Mouse (Mus musculus) forebrain, postnatal 0 days (tissue): Measurements from ENCODE around the gene Gm28308. TPM values are rescaled to one million over a fixed set of nuclear protein-coding genes. Genes with fewer than 3 reads are reported as not detected.

ENCODE experiments used
- ATAC-seq: fragments of 200-750 bp; cut with Nextera tagmentation; 2 replicates; pipeline ENCODE4 v1.8.0; 2017; ENCODE audit warnings: mild to moderate bottlenecking, moderate library complexity
- DNase-seq: peaks from one replicate; pipeline ENCODE4 v3.0.0-alpha.2; 2015
- H3K27ac ChIP-seq: fragments of 300-500 bp; sonication (generic); 2 replicates; pipeline ENCODE4 v1.5.1; 2014; ENCODE audit warnings: low read depth, mild to moderate bottlenecking, antibody characterized with exemption, low read length, moderate library complexity, mixed read lengths
- H3K27me3 ChIP-seq: fragments of 300-500 bp; sonication (generic); 2 replicates; pipeline ENCODE4 v1.6.1; 2014; ENCODE audit warnings: mild to moderate bottlenecking, low read length, mixed read lengths; ENCODE audit not compliant: insufficient read depth
- H3K36me3 ChIP-seq: fragments of 300-500 bp; sonication (generic); 2 replicates; pipeline ENCODE4 v1.6.1; 2014; ENCODE audit warnings: mild to moderate bottlenecking, moderate library complexity; ENCODE audit not compliant: insufficient read depth
- H3K4me1 ChIP-seq: fragments of 300-500 bp; sonication (generic); 2 replicates; pipeline ENCODE4 v1.6.1; 2014; ENCODE audit warnings: antibody characterized with exemption; ENCODE audit not compliant: insufficient read depth
- H3K4me2 ChIP-seq: fragments of 300-500 bp; sonication (generic); 2 replicates; pipeline ENCODE4 v1.6.1; 2014; ENCODE audit warnings: low read depth, mild to moderate bottlenecking, moderate library complexity
- H3K4me3 ChIP-seq: fragments of 300-500 bp; sonication (generic); 2 replicates; pipeline ENCODE4 v1.5.1; 2014; ENCODE audit warnings: low read depth, low read length, mixed read lengths
- H3K9ac ChIP-seq: fragments of 300-500 bp; sonication (generic); 2 replicates; pipeline ENCODE4 v1.6.1; 2014; ENCODE audit warnings: mild to moderate bottlenecking
- H3K9me3 ChIP-seq: fragments of 300-500 bp; sonication (generic); 2 replicates; pipeline ENCODE4 v1.6.1; 2016; ENCODE audit warnings: low read length
- CTCF ChIP-seq: sonication (generic); IDR thresholded peaks from 2 replicates; pipeline ENCODE4 v1.5.1; 2016; ENCODE audit warnings: antibody characterized with exemption, control low read depth, low read depth
- WGBS: fragments of 180-500 bp; shearing (Covaris S2); extraction: QIAGEN DNeasy Blood & Tissue Kit; methylation state at CpG from one replicate; pipeline ENCODE4 v1.1.7; 2014; 5-methylcytosine and 5-hydroxymethylcytosine counted together
- polyA plus RNA-seq: library from polyadenylated mRNA; unstranded; fragments of >200 nt; fragmentation: Nextera tagmentation; extraction: Ambion mirVana; gene quantifications from 2 replicates; pipeline ENCODE4 v1.2.1, GENCODE M21; 2015
- total RNA-seq: library from RNA; depleted of rRNA; stranded (reverse); fragments of >200 nt; gene quantifications from 2 replicates; pipeline ENCODE4 v1.2.3, GENCODE M21; 2014

Gene Gm28308
- total and polyA plus RNA-seq, 2 experiments from 2014 or later = not detected

DNA sequence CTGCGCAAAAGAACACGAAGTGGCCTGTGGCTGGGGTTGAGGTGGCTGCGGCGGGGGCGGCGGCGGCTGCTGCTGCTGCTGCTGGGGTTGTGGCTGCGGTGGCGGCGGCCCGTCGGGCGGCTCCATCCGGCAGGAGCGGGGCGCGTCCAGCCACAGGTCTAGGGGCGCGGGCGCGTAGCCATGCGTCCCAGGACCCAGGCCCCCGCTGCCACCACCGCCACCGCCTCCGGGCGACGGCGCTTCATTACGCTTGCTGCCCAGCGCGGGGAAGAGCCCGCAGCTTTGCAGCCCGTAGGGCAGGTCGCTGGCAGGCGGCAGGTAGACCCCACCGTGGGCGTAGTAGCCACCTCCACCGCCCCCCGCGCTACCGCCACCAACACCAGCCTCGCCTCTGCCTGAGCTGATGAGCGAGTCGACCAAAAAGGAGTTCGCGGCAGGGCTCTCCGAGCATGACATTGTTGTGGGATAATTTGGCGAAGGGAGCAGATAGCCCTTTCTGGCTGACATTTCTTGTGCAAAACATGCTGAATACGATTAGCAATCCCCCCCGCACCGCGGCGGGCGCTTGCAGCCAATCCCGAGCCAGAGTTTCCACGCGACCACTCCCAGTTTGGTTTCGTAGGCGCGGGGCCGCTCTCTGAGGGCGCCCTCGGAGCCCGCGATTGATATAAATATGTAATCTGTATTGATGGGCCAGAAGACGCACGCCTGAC is 21.4 kb upstream of the Gm28308 start:
- Histone ChIP-seq H3K36me3 (no peaks in the 10 kb centered on the region), H3K4me2 (no peak overlapping the region), H3K27ac (no peak overlapping the region), H3K9me3 (no peaks in the 10 kb centered on the region), H3K4me3 (no peak overlapping the region), H3K4me1 (no peaks in the 10 kb centered on the region), H3K9ac (no peak overlapping the region), H3K27me3 (peaks cover 96% of the 10 kb centered on the region)
- no peak for TF ChIP-seq CTCF
- ATAC-seq (no peak), DNase-seq (no peak)
- 2% methylated on average over 61 of the region's 68 CpGs for WGBS

DNA sequence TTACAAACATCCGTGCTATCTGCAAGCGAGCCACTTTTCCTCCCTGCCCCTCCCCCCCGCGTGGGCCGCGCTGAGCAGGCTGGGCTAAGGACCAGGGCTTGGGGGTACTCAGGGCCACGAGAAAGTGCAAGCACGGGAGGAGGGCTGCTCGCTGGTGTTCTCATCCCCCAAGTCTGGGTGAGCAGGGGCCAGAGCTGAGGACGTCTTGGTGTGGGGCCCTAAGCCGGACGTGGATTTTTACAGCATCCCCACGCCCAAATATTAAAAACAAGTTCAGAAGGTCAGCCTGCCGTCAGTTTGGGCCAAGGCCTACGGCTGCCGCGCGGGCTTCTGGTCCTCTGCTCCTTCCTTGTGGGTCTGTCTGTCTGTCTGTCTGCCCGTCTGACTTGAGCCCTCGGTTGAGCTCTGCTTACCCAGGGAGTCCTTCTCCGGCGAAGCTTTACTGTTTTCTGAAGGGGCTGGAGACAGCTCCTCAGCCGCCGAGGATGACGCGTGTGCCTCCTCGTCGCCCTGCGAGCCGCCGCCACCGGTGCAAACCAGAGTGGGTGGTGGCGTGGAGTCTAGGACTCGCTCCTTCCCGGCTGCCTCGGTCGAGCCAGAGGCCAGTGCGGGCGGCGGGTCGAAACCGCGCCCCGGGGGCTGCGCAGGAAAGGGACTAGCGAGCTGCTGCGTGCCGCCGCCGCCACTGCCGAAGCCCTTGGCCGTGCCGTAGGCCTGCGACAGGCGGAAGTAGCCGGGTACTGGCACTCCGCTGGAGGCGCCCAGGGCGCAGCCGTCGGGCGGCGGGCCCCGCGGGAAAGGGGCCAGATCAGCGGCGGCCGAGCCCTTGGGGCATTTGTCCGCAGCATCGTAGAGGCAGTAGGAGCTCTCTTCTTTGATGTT is 20.6 kb upstream of the Gm28308 start:
- no peak overlapping the region for H3K4me3 ChIP-seq
- no peak for ATAC-seq
- H3K9me3 ChIP-seq = no peaks in the 10 kb centered on the region
- H3K27ac ChIP-seq = no peak overlapping the region
- H3K4me1 ChIP-seq = no peaks in the 10 kb centered on the region
- no peak overlapping the region for H3K9ac ChIP-seq
- no peak for DNase-seq
- peaks cover 96% of the 10 kb centered on the region for H3K27me3 ChIP-seq
- no peaks in the 10 kb centered on the region for H3K36me3 ChIP-seq
- 3% methylated on average over 69 of the region's 70 CpGs for WGBS
- TF ChIP-seq CTCF = no peak
- H3K4me2 ChIP-seq = no peak overlapping the region

DNA sequence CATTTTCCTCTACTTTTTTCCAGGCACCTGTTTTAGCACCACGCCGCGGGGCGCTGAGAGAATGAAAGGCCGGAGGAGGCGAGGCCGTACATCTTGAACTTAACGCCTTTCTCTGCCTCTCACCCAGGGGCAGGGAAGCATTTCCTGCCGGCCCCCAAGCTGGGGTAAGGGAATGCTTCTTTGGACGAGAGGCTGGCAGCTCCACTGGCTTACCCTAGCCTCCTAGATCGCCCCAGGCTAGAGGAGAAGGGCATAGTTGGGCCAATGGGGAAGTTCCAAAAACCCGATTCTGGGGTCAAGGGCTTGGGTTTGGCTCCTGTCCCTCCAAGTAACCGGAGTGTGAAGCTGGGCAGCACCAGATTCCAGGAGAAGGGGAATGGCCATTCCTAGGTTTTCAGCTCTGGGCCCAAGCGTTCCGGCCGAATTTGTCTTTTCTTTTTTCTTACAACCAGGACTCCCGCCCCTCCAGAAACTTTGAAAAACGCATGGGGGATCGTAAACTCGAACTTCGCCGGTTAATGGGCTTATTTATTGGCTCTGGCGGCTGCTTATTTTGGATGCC is 19.9 kb upstream of the Gm28308 start:
- H3K36me3 ChIP-seq = no peaks in the 10 kb centered on the region
- TF ChIP-seq CTCF = no peak
- no peak overlapping the region for H3K27ac ChIP-seq
- WGBS = 3% methylated on average over 23 of the region's 23 CpGs
- H3K9me3 ChIP-seq = no peaks in the 10 kb centered on the region
- DNase-seq (no peak), ATAC-seq (no peak)
- H3K27me3 ChIP-seq = peaks cover 95% of the 10 kb centered on the region
- no peaks in the 10 kb centered on the region for H3K4me1 ChIP-seq
- no peak overlapping the region for H3K4me2 ChIP-seq
- H3K4me3 ChIP-seq = no peak overlapping the region
- H3K9ac ChIP-seq = no peak overlapping the region

DNA sequence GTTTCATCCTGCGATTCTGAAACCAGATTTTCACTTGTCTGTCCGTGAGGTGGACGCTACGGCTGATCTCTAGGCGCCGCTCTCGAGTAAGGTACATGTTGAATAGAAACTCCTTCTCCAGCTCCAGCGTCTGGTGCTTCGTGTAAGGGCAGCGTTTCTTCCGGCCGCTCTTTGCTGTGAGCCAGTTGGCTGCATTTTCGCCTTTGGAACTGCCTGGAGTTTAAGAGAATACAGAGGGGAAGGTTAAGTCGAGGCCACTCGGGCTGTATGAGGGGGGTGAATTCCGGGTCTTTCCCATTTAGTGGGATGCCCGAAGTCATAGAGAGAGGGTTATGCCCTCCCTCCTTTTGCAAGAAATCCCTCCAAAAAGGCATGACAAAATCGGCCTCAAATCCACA is 19.4 kb upstream of the Gm28308 start:
- H3K4me3 ChIP-seq = no peak overlapping the region
- WGBS = 2% methylated on average over 18 of the region's 18 CpGs
- H3K27ac ChIP-seq = no peak overlapping the region
- no peak for ATAC-seq
- H3K4me2 ChIP-seq = no peak overlapping the region
- H3K9me3 ChIP-seq = no peaks in the 10 kb centered on the region
- DNase-seq = no peak
- no peak for TF ChIP-seq CTCF
- peaks cover 94% of the 10 kb centered on the region for H3K27me3 ChIP-seq
- H3K9ac ChIP-seq = no peak overlapping the region
- no peaks in the 10 kb centered on the region for H3K4me1 ChIP-seq
- no peaks in the 10 kb centered on the region for H3K36me3 ChIP-seq

DNA sequence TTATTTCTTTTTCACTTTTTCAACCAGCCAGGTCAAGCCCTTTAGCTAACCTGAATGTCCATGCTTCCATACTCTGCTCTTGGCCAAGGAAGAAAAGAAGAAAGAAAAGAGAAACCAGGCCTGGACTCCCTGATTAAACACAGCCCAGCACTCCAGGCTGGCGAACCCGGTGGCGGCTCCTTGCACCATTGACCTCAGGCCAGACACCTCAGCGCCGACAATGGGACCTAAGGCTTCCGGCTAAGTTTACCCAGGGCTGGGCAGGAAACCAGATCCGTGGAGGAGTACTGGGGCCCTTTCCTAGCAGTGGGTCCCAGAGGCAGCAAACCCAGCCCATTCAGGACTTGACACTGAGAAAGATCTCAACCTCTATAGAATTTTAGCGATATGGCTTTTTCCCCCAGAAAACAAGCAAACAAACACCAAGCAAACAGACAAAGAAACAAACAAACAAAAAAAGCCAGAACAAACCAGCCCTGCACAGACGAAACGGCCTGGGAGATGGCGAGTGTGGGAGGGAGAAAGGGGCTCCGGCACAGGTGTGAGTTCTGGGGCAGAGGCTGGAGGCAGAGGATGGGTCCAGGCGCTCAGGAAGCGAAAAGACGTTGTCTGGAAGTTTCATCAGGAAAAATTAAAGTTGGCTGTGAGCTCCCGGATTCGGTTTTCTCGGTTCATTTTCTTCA is 18.9 kb upstream of the Gm28308 start:
- no peaks in the 10 kb centered on the region for H3K36me3 ChIP-seq
- peaks cover 94% of the 10 kb centered on the region for H3K27me3 ChIP-seq
- ATAC-seq (no peak), DNase-seq (no peak)
- no peaks in the 10 kb centered on the region for H3K9me3 ChIP-seq
- H3K4me3 ChIP-seq = no peak overlapping the region
- H3K9ac ChIP-seq = no peak overlapping the region
- TF ChIP-seq CTCF = no peak
- H3K4me2 ChIP-seq = no peak overlapping the region
- H3K27ac ChIP-seq = no peak overlapping the region
- no peaks in the 10 kb centered on the region for H3K4me1 ChIP-seq
- 2% methylated on average over 18 of the region's 18 CpGs for WGBS

DNA sequence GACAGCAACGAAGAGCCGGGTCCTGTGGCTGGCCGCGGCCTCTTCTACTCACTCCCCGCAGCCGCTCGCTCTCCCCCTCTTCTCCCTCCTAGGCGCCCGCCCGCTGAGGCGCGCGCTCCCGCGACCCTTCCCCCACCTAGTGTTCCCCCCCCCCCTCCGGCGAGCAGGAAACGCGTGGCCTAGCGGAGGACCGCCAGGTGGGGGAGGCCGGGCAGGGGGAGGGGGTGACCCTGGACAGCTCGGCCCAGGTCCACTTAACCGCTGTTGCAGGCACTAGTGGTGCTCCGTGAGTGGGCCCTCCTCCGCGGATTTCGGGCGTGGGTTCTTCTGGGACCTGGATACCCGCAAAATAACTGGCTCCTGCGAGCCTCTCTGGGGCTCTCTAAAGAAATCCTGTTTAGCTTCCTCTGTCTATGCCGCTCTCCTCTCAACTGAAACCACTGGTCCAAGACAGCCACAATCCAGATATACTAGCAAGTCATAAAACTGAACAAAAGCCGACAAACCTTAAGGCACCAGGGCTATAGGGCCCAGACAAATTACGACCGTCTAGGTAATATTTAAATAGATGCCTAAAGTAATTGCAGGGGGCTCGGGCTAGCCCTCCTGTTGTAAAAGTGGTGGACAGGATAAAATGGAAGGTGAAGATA is 17.5 kb upstream of the Gm28308 start, which contains the start of gene Hoxa9:
Gene Hoxa9 (minus strand): TSS at position 574 of the 650 bp plus-strand sequence.
- H3K4me1 ChIP-seq = no peaks in the 10 kb centered on the region
- TF ChIP-seq CTCF = no peak
- DNase-seq (no peak), ATAC-seq (no peak)
- H3K4me2 ChIP-seq = no peak within 1 kb of the TSS
- WGBS = 2% methylated on average over 30 of the region's 36 CpGs
- H3K9ac ChIP-seq = no peak within 1 kb of the TSS
- peaks cover 94% of the 10 kb centered on the region for H3K27me3 ChIP-seq
- H3K36me3 ChIP-seq = no peaks in the 10 kb centered on the region
- H3K4me3 ChIP-seq = no peak within 1 kb of the TSS
- no peak within 1 kb of the TSS for H3K27ac ChIP-seq
- H3K9me3 ChIP-seq = no peaks in the 10 kb centered on the region
